Mouse (Mus musculus) cerebellum, adult 2 months (tissue): ENCODE results near the gene Lrrfip2.

Experiments used
- CTCF ChIP-seq: fragments of 200-500 bp; IDR thresholded peaks from 2 replicates; pipeline ENCODE4 v1.5.1; 2011; ENCODE audit warnings: low read depth, mild to moderate bottlenecking, control low read depth, low read length, moderate library complexity, borderline replicate concordance; ENCODE audit not compliant: insufficient read depth
- POLR2A ChIP-seq: fragments of 200-500 bp; IDR thresholded peaks from 2 replicates; pipeline ENCODE4 v1.6.1; 2011; ENCODE audit warnings: low read length, control low read depth, borderline replicate concordance; ENCODE audit not compliant: insufficient read depth

DNA sequence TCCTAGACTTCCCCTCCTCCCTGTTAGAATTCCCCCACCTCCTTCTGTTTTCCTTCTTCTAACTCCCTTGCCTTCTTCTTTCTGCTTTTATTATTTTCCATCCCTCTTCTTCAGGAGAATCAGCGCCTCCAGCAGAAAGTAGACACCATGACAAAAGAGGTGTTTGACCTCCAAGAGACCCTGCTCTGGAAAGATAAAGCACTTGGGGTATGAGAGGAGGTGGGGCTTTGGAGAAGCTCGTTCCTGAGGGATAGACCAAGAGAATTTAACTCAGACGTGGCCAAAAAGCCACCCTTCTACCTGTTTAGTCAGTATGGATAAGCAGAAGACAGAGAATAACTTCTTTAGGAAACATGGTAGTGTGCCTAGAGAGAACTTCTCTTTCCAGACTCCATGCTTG lies 90.3 kb downstream of the Lrrfip2 start:
- TF ChIP-seq CTCF (no peak), POLR2A (no peak)
